Mouse (Mus musculus): Measurements from ENCODE around the gene Btn1a1. TPM values are rescaled to one million over a fixed set of nuclear protein-coding genes. Genes with fewer than 3 reads are reported as not detected.
A peak's percentile ranks its signal among the peaks of the same experiment; 100 is the strongest.

The Btn1a1 gene
- polyA plus RNA-seq, 1 experiment from 2014 or later: 0.11 TPM

DNA sequence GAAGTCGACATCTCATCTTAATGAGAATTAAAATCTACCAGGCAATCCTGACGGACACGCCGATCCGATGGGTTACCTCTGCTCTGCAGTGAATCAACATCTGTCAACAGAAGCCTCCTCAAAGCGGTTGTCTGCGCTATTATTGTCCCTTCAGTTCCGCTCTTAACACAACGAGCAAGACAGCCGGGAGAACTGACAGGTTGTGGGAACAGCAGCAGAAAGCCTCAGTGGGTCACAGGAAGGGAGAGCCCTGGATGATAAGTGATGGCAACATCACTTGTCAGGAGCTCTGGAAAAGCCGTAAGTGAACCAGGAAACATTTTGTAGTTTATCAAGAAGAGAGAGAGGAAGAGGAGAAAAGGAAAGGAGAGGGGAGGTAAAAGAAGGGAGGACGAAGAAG, 30.0 kb downstream of the Btn1a1 start:
- H3K36me3 ChIP-seq (ENCODE audit: insufficient read depth, low read length): no peaks in the 10 kb centered on the region
- no peak for ATAC-seq (ENCODE audit: low FRiP score, low TSS enrichment)
- H3K27me3 ChIP-seq (ENCODE audit: insufficient read depth, low read length): no peaks in the 10 kb centered on the region
- H3K9me3 ChIP-seq (ENCODE audit: low read length): no peaks in the 10 kb centered on the region
- WGBS: 2% methylated on average over 12 of the region's 12 CpGs
- H3K27ac ChIP-seq (ENCODE audit: low read length): 0 out of 2 replicates have a peak overlapping the region, but pooled peaks have one; percentile 55
- peak overlapping the region; percentile 54 for H3K4me3 ChIP-seq (ENCODE audit: low read length)
- H3K4me2 ChIP-seq (replicated peaks; ENCODE audit: low read depth, low read length): peak overlapping the region; percentile 65
- peak overlapping the region; percentile 59 for H3K9ac ChIP-seq (replicated peaks; ENCODE audit: low read length)
- peaks cover 17% of the 10 kb centered on the region for H3K4me1 ChIP-seq (ENCODE audit: insufficient read depth, low read length)

DNA sequence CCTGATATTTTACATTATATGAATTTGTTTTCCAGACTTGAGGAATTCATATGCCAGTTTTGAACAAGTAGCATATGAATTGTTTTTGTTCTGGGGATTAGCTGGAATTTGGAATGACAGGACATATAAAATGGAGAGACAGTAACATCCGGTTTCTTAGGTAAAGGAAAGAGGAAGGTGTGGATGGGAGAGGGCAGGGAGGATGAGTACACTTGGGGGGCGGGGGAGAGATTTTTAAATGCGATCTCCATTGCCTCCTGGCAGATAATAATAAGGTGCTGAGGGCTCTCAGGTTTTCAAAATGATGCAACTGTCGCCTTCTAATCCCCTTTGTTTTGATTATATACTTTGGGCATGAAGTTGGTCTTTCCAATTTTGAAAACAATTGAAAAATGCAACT, 30.5 kb downstream of the Btn1a1 start:
- no peak overlapping the region for H3K27ac ChIP-seq (ENCODE audit: low read length)
- ATAC-seq (ENCODE audit: low FRiP score, low TSS enrichment): no peak
- no peaks in the 10 kb centered on the region for H3K9me3 ChIP-seq (ENCODE audit: low read length)
- WGBS: 19% methylated on average over 4 of the region's 4 CpGs
- peak overlapping the region; percentile 65 for H3K4me2 ChIP-seq (replicated peaks; ENCODE audit: low read depth, low read length)
- H3K36me3 ChIP-seq (ENCODE audit: insufficient read depth, low read length): no peaks in the 10 kb centered on the region
- H3K9ac ChIP-seq (replicated peaks; ENCODE audit: low read length): peak overlapping the region; percentile 59
- H3K27me3 ChIP-seq (ENCODE audit: insufficient read depth, low read length): no peaks in the 10 kb centered on the region
- peaks cover 17% of the 10 kb centered on the region for H3K4me1 ChIP-seq (ENCODE audit: insufficient read depth, low read length)
- peak overlapping the region; percentile 54 for H3K4me3 ChIP-seq (ENCODE audit: low read length)

- WGBS: 16% methylated on average over 7 of the region's 7 CpGs
- Histone ChIP-seq H3K27ac (ENCODE audit: low read length) (no peak overlapping the region), H3K27me3 (ENCODE audit: insufficient read depth, low read length) (no peaks in the 10 kb centered on the region), H3K4me3 (ENCODE audit: low read length) (peak overlapping the region; percentile 5), H3K9ac (replicated peaks; ENCODE audit: low read length) (peak overlapping the region; percentile 38; the same call in 1 of the 2 replicates), H3K4me2 (replicated peaks; ENCODE audit: low read depth, low read length) (peak overlapping the region; percentile 34), H3K9me3 (ENCODE audit: low read length) (no peaks in the 10 kb centered on the region), H3K36me3 (ENCODE audit: insufficient read depth, low read length) (no peaks in the 10 kb centered on the region), H3K4me1 (ENCODE audit: insufficient read depth, low read length) (peaks cover 25% of the 10 kb centered on the region)
- ATAC-seq (ENCODE audit: low FRiP score, low TSS enrichment): no peak
Measured at GRCm38 (mm10) chr13:23434426-23434825, 31.3 kb downstream of the Btn1a1 start.

DNA sequence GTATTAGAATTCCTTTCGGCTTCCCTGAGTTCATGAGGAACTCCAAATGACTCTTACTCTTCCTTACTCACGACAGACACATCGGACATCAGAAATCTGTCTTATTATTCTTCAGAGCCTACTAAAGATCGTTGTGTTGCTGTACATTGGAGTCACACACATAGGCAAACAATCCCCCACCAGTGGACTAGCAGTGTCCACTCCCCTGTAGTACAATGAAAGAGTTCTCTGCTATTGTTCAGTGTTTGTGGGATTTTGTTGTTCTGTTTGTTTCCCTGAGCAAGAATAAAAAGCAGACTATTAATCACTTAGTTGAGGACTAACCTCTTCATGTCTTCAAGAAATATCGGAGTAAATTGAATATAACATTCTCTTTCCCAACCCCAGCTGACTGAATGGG, 31.9 kb downstream of the Btn1a1 start:
- H3K9me3 ChIP-seq (ENCODE audit: low read length): no peaks in the 10 kb centered on the region
- H3K4me3 ChIP-seq (ENCODE audit: low read length): no peak overlapping the region
- no peaks in the 10 kb centered on the region for H3K27me3 ChIP-seq (ENCODE audit: insufficient read depth, low read length)
- no peak overlapping the region for H3K9ac ChIP-seq (replicated peaks; ENCODE audit: low read length)
- no peak overlapping the region for H3K27ac ChIP-seq (ENCODE audit: low read length)
- peak overlapping the region; percentile 23; the same call in 1 of the 2 replicates for H3K4me2 ChIP-seq (replicated peaks; ENCODE audit: low read depth, low read length)
- no peak for ATAC-seq (ENCODE audit: low FRiP score, low TSS enrichment)
- no peaks in the 10 kb centered on the region for H3K36me3 ChIP-seq (ENCODE audit: insufficient read depth, low read length)
- WGBS: 62% methylated on average over 5 of the region's 5 CpGs
- H3K4me1 ChIP-seq (ENCODE audit: insufficient read depth, low read length): peaks cover 28% of the 10 kb centered on the region

DNA sequence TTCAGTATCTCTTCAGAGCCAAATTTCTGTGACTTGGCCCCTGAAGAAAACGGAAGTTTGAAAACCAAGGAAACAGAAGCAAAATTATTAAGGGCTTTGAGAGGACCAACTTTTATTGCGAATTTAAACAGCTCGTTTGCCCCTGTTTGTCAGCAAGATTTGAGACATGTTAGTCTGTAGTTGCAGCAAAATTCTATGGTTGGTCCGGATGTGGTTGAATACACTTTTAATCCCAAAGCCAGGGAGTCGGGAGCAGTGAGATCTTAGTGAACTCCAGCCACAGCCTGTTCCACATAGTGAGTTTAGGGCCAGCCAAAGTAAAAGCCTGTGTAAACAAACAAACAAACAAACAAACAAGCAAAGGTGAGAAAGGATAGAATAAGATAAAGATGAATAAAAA, 32.5 kb downstream of the Btn1a1 start:
- Histone ChIP-seq H3K9ac (replicated peaks; ENCODE audit: low read length) (peak overlapping the region; percentile 51; the same call in 1 of the 2 replicates), H3K9me3 (ENCODE audit: low read length) (no peaks in the 10 kb centered on the region), H3K27me3 (ENCODE audit: insufficient read depth, low read length) (no peaks in the 10 kb centered on the region), H3K27ac (ENCODE audit: low read length) (peak overlapping the region; percentile 76), H3K4me1 (ENCODE audit: insufficient read depth, low read length) (peaks cover 28% of the 10 kb centered on the region), H3K36me3 (ENCODE audit: insufficient read depth, low read length) (no peaks in the 10 kb centered on the region), H3K4me3 (ENCODE audit: low read length) (peak overlapping the region; percentile 64), H3K4me2 (replicated peaks; ENCODE audit: low read depth, low read length) (peak overlapping the region; percentile 62)
- ATAC-seq (ENCODE audit: low FRiP score, low TSS enrichment): no peak
- WGBS: 8% methylated on average over 5 of the region's 5 CpGs

GRCm38 (mm10) chr13:23432562-23433201, 33.0 kb downstream of the Btn1a1 start:
- peak overlapping the region; percentile 78 for H3K27ac ChIP-seq (ENCODE audit: low read length)
- peak overlapping the region; percentile 62 for H3K4me2 ChIP-seq (replicated peaks; ENCODE audit: low read depth, low read length)
- whole genome bisulfite sequencing: under 1% methylated on average over 28 of the region's 28 CpGs
- no peaks in the 10 kb centered on the region for H3K9me3 ChIP-seq (ENCODE audit: low read length)
- peak; percentile 94 for ATAC-seq (ENCODE audit: low FRiP score, low TSS enrichment)
- H3K4me3 ChIP-seq (ENCODE audit: low read length): peak overlapping the region; percentile 64
- H3K4me1 ChIP-seq (ENCODE audit: insufficient read depth, low read length): peaks cover 28% of the 10 kb centered on the region
- H3K9ac ChIP-seq (replicated peaks; ENCODE audit: low read length): peak overlapping the region; percentile 65
- H3K36me3 ChIP-seq (ENCODE audit: insufficient read depth, low read length): no peaks in the 10 kb centered on the region
- H3K27me3 ChIP-seq (ENCODE audit: insufficient read depth, low read length): no peaks in the 10 kb centered on the region

GRCm38 (mm10) chr13:23431351-23431771, 34.3 kb downstream of the Btn1a1 start:
- Histone ChIP-seq H3K36me3 (ENCODE audit: insufficient read depth, low read length) (no peaks in the 10 kb centered on the region), H3K4me1 (ENCODE audit: insufficient read depth, low read length) (peaks cover 28% of the 10 kb centered on the region), H3K9me3 (ENCODE audit: low read length) (no peaks in the 10 kb centered on the region), H3K4me2 (replicated peaks; ENCODE audit: low read depth, low read length) (peak overlapping the region; percentile 62), H3K27me3 (ENCODE audit: insufficient read depth, low read length) (no peaks in the 10 kb centered on the region), H3K9ac (replicated peaks; ENCODE audit: low read length) (peak overlapping the region; percentile 65), H3K27ac (ENCODE audit: low read length) (peak overlapping the region; percentile 96), H3K4me3 (ENCODE audit: low read length) (peak overlapping the region; percentile 64)
- peak; percentile 83 for ATAC-seq (ENCODE audit: low FRiP score, low TSS enrichment)
- WGBS: 0% methylated on average over 15 of the region's 15 CpGs

- peak; percentile 60 for ATAC-seq (ENCODE audit: low FRiP score, low TSS enrichment)
- 0% methylated on average over 17 of the region's 17 CpGs for WGBS
- no peaks in the 10 kb centered on the region for H3K9me3 ChIP-seq (ENCODE audit: low read length)
Measured at GRCm38 (mm10) chr13:23430734-23431133, 35.0 kb downstream of the Btn1a1 start.

DNA sequence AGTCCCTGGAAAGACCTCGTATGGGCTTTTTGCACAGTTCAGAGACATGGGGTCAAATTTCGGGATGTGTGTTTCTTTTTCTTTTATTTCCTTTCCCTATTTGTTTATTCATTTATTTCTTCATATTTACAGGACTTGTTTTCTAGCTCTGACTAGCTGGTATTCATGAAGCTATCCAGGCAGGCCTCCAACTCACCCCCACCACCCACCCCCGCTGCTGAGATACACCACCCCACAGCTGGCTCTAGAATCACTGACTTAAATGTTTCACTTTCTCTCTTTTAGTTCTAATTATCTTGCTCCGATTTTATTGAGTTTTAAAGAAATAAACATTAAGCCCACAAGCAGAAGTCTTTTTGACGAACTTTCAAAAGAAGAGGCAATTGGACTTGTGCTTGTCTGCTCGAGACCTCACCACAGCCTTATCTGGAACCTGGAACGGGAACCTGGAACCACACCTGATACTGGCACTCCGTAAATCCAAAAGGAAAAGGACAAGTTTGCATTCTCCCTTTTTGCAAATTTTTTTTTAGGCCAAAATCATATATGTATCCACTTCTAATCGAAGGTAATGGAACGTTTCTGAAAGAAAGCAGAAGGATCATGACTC, 35.8 kb downstream of the Btn1a1 start:
- Histone ChIP-seq H3K4me2 (replicated peaks; ENCODE audit: low read depth, low read length) (peak overlapping the region; percentile 62), H3K36me3 (ENCODE audit: insufficient read depth, low read length) (no peaks in the 10 kb centered on the region), H3K27ac (ENCODE audit: low read length) (peak overlapping the region; percentile 96), H3K9ac (replicated peaks; ENCODE audit: low read length) (peak overlapping the region; percentile 73), H3K9me3 (ENCODE audit: low read length) (no peaks in the 10 kb centered on the region), H3K27me3 (ENCODE audit: insufficient read depth, low read length) (no peaks in the 10 kb centered on the region), H3K4me1 (ENCODE audit: insufficient read depth, low read length) (peaks cover 20% of the 10 kb centered on the region), H3K4me3 (ENCODE audit: low read length) (peak overlapping the region; percentile 64)
- no peak for ATAC-seq (ENCODE audit: low FRiP score, low TSS enrichment)
- 33% methylated on average over 10 of the region's 10 CpGs for WGBS

More at GRCm38 (mm10) chr13:23430734-23431133, 35.0 kb downstream of the Btn1a1 start:
- peak overlapping the region; percentile 73 for H3K9ac ChIP-seq (replicated peaks; ENCODE audit: low read length)
- peak overlapping the region; percentile 64 for H3K4me3 ChIP-seq (ENCODE audit: low read length)
- H3K36me3 ChIP-seq (ENCODE audit: insufficient read depth, low read length): no peaks in the 10 kb centered on the region
- peak overlapping the region; percentile 62 for H3K4me2 ChIP-seq (replicated peaks; ENCODE audit: low read depth, low read length)
- peaks cover 28% of the 10 kb centered on the region for H3K4me1 ChIP-seq (ENCODE audit: insufficient read depth, low read length)
- H3K27ac ChIP-seq (ENCODE audit: low read length): peak overlapping the region; percentile 96
- no peaks in the 10 kb centered on the region for H3K27me3 ChIP-seq (ENCODE audit: insufficient read depth, low read length)

All from kidney, embryonic 16.5 days (tissue).